Mouse (Mus musculus) CD4-positive naive resting alpha-beta T cell, adult 76 days (primary cell): ENCODE results near the gene Ugt2b38. TPM values are rescaled to one million over a fixed set of nuclear protein-coding genes. Genes with fewer than 3 reads are reported as not detected.

ENCODE experiments used
- total RNA-seq: library from RNA; stranded (reverse); gene quantifications from one replicate; pipeline ENCODE4 v1.2.4, GENCODE M21; 2023

The Ugt2b38 gene
- total RNA-seq: not detected

GRCm38 (mm10) chr5:87424041-87424440 is at the start of gene Ugt2b38:
Gene Ugt2b38, minus strand, starts transcription at chr5:87424203.

Other genes with a start within 250 kb of the Ugt2b38 start
- gene Ugt2b37, start 169.4 kb downstream of the Ugt2b38 start, total RNA-seq: not detected
- gene Ugt2a3, start 87.0 kb downstream of the Ugt2b38 start, total RNA-seq: not detected
- not detected for gene Ugt2a2, start 58.1 kb upstream of the Ugt2b38 start, total RNA-seq
- gene Gm43638, start 62.6 kb upstream of the Ugt2b38 start, total RNA-seq: not detected
- not detected for gene Ugt2a1, start 66.7 kb upstream of the Ugt2b38 start, total RNA-seq
- gene Sult1b1, start 114.0 kb upstream of the Ugt2b38 start, total RNA-seq: not detected
- not detected for gene Sult1d1, start 144.8 kb upstream of the Ugt2b38 start, total RNA-seq
- not detected for gene Sult1e1, start 167.4 kb upstream of the Ugt2b38 start, total RNA-seq
- not detected for gene Csn1s1, start 242.0 kb upstream of the Ugt2b38 start, total RNA-seq